Comparison of ENCODE assay signal across 16 mouse cellular contexts in genomic region chr17:11870546-11870945, GRCm38 (mm10).
"Had no signal": no experiment of that assay in that cellular context is flagged by ENCODE, and none has a peak within 500 bp of the region (broad histone marks: within the 10 kb centered on the region; RNA-seq: fewer than 3 reads in every experiment).

No protein-coding gene starts in this region.

- H3K36me3 ChIP-seq: neural tube, embryonic 13.5 days; neural tube, embryonic 15.5 days; stomach, embryonic 15.5 days had no signal

- H3K4me3 ChIP-seq: neural tube, embryonic 13.5 days; neural tube, embryonic 15.5 days; stomach, embryonic 15.5 days had no signal

- DNase-seq: retina, postnatal 1 day; right cerebral cortex, adult 18-20 months; right cerebral cortex, postnatal 14 days; right cerebral cortex, postnatal 25 days; right cerebral cortex, postnatal 4 days; spleen, adult 18-20 months; thymus, adult 18-20 months; thymus, adult 2 months; thymus, postnatal 14 days; thymus, postnatal 25 days; thymus, postnatal 36 days; thymus, postnatal 4 days had no signal

- H3K4me1 ChIP-seq: neural tube, embryonic 13.5 days; neural tube, embryonic 15.5 days; stomach, embryonic 15.5 days had no signal

- H3K27me3 ChIP-seq: neural tube, embryonic 13.5 days; neural tube, embryonic 15.5 days; stomach, embryonic 15.5 days had no signal

- H3K27ac ChIP-seq: neural tube, embryonic 13.5 days; stomach, embryonic 15.5 days; stomach, postnatal 0 days had no signal

- H3K9me3 ChIP-seq: neural tube, embryonic 13.5 days; neural tube, embryonic 15.5 days; stomach, embryonic 15.5 days had no signal
